Mouse (Mus musculus) limb, embryonic 12.5 days (tissue): ENCODE data around the gene Cct6b. TPM values are rescaled to one million over a fixed set of nuclear protein-coding genes. Genes with fewer than 3 reads are reported as not detected.
A peak's percentile ranks its signal among the peaks of the same experiment; 100 is the strongest.

Experiments
- ATAC-seq: fragments of 200-750 bp; cut with Nextera tagmentation; 2 replicates; pipeline ENCODE4 v1.8.0; 2017; ENCODE audit warnings: low read depth, moderate TSS enrichment; ENCODE audit not compliant: insufficient number of reproducible peaks, insufficient read depth, low FRiP score, low TSS enrichment
- H3K27ac ChIP-seq: fragments of 300-500 bp; sonication (generic); 2 replicates; pipeline ENCODE4 v1.5.1; 2016; ENCODE audit warnings: mild to moderate bottlenecking, moderate library complexity
- H3K27me3 ChIP-seq: fragments of 300-500 bp; sonication (generic); 2 replicates; pipeline ENCODE4 v1.6.1; 2016; ENCODE audit warnings: mild to moderate bottlenecking, moderate library complexity
- H3K36me3 ChIP-seq: fragments of 300-500 bp; sonication (generic); 2 replicates; pipeline ENCODE4 v1.6.1; 2016; ENCODE audit warnings: mild to moderate bottlenecking, moderate library complexity
- H3K4me1 ChIP-seq: fragments of 300-500 bp; sonication (generic); replicated peaks from 2 replicates; pipeline ENCODE4 v1.6.1; 2016
- H3K4me2 ChIP-seq: fragments of 300-500 bp; sonication (generic); 2 replicates; pipeline ENCODE4 v1.6.1; 2016; ENCODE audit warnings: mild to moderate bottlenecking, moderate library complexity
- H3K4me3 ChIP-seq: fragments of 300-500 bp; sonication (generic); replicated peaks from 2 replicates; pipeline ENCODE4 v1.5.1; 2016; ENCODE audit warnings: mild to moderate bottlenecking
- H3K9ac ChIP-seq: fragments of 300-500 bp; sonication (generic); replicated peaks from 2 replicates; pipeline ENCODE4 v1.6.1; 2016; ENCODE audit warnings: mild to moderate bottlenecking, moderate library complexity
- H3K9me3 ChIP-seq: fragments of 300-500 bp; sonication (generic); 2 replicates; pipeline ENCODE4 v1.6.1; 2016; ENCODE audit warnings: mild to moderate bottlenecking, moderate library complexity
- WGBS: fragments of 180-500 bp; shearing (Covaris S2); methylation state at CpG from one replicate; pipeline ENCODE4 v1.1.7; 2016; 5-methylcytosine and 5-hydroxymethylcytosine counted together
- polyA plus RNA-seq: library from polyadenylated mRNA; unstranded; fragments of >200 nt; fragmentation: Nextera tagmentation; extraction: Ambion mirVana; gene quantifications from 2 replicates; pipeline ENCODE4 v1.2.1, GENCODE M21; 2016

Cct6b gene
- polyA plus RNA-seq: 0.35 and 0.53 TPM in 2 replicates

DNA sequence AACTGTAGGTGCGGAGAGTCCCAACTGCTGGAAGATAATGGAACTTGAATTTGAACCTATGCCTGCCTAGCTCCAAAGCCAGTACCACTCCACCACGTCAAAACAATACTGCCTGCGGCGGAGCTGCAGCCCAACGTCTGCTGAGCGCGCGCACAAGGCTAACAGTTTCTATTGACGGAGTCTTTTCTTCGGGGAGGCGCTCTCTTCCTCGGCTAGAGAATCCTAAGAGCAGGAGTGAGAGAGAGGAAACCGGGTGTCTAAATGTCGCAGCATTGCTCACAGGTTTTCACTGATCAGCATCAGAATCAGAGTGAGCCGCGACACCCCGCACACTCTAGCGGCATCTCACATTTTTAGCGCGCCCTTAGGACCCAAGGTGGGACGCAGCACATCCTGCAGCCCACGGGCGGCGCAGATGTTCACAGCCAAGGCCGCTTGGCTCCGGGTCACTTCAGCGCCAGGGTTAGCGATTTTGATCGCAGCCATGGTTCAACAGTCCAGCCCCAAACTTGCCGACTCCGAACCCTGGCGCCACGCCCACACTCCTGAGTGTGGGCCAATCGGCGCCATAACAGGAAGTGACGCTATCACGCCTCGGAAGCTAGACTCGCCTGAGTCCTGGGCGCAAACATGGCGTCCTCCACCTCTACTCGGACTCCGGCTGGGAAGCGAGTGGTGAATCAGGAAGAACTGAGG, at the start of gene Cct6b, which contains the start of gene Zfp830:
Gene Cct6b (minus strand): TSS at position 580 of the 696 bp plus-strand sequence.
Gene Zfp830 (plus strand): TSS at position 604 of the 696 bp plus-strand sequence.
- peak within 1 kb of the TSS; percentile 95 for H3K27ac ChIP-seq
- peaks cover 7% of the 10 kb centered on the region; the same call in 1 of the 2 replicates for H3K36me3 ChIP-seq
- H3K4me2 ChIP-seq: peak within 1 kb of the TSS; percentile 90
- under 1% methylated on average over 44 of the region's 44 CpGs for WGBS
- H3K27me3 ChIP-seq: no peaks in the 10 kb centered on the region
- peaks cover 4% of the 10 kb centered on the region; the same call in 1 of the 2 replicates for H3K9me3 ChIP-seq
- peaks cover 21% of the 10 kb centered on the region for H3K4me1 ChIP-seq
- H3K4me3 ChIP-seq: peak within 1 kb of the TSS; percentile 94
- ATAC-seq: peak; percentile 99
- H3K9ac ChIP-seq: peak within 1 kb of the TSS; percentile 92

DNA sequence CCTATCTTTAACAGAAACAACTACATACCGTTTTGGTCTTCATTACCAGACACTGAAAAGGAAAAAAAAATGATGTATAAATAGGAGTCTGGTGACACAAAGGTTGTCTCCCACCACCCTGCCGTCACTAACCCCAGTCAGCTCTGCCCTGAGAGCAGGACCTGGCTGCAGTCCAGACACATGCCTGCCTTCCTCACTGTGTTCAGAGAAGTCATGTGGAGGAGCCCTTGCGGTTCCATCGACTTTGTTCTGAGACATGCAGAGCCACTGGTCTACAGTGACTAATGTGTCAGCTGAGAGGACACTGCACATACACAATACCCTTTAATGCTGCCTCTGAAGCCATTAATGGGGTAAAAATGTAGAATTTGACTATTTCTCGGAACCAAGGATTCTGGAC, 44.4 kb upstream of the Cct6b start:
- Histone ChIP-seq H3K9me3 (no peaks in the 10 kb centered on the region), H3K27ac (no peak overlapping the region), H3K27me3 (no peaks in the 10 kb centered on the region), H3K4me1 (no peaks in the 10 kb centered on the region), H3K4me2 (no peak overlapping the region), H3K9ac (no peak overlapping the region), H3K36me3 (peaks cover 29% of the 10 kb centered on the region), H3K4me3 (no peak overlapping the region)
- no peak for ATAC-seq
- WGBS: 93% methylated on average over 5 of the region's 5 CpGs

DNA sequence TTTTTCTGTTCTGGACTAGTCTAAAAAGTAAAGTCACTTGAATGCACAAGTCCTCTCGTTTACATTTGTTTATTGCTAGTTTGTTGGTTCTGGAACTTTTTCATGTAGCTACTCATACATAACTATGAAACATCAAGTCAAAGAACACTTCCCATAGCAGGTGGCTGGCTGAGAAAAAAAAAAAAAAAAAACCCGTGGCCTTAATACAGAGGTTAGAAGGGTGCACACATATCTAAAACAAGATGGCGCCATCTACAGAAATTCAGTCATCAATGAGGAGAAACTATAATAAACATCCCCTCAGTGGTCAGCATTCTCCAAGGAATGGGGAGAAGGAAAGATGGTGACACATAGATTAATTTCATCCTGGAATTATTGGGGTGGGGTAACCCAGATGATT, 43.2 kb upstream of the Cct6b start:
- no peak for ATAC-seq
- no peak overlapping the region for H3K4me2 ChIP-seq
- H3K4me1 ChIP-seq: no peaks in the 10 kb centered on the region
- H3K4me3 ChIP-seq: no peak overlapping the region
- peaks cover 40% of the 10 kb centered on the region for H3K36me3 ChIP-seq
- whole genome bisulfite sequencing: 86% methylated on average over 3 of the region's 3 CpGs
- H3K9me3 ChIP-seq: no peaks in the 10 kb centered on the region
- no peaks in the 10 kb centered on the region for H3K27me3 ChIP-seq
- H3K27ac ChIP-seq: no peak overlapping the region
- no peak overlapping the region for H3K9ac ChIP-seq

DNA sequence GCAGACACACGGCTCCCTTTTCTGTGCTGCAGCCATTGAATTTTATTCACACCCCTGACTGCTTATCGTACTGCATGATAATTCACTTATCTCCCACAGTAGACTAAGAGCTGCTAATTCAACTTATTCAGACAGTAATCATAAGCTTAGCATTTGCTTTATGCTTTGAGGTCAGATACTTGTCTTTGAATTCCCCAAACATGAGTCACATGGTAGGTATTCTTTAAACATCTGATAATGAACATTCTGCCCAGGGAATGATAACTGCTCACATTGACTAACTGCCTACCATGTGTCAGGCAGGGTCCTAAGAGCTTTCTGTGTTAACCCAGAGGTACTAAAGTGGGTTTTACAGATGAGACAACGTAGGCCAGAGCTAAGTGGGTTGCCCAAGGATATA, 42.5 kb upstream of the Cct6b start:
- Histone ChIP-seq H3K4me1 (no peaks in the 10 kb centered on the region), H3K36me3 (peaks cover 45% of the 10 kb centered on the region), H3K27ac (no peak overlapping the region), H3K4me3 (no peak overlapping the region), H3K27me3 (no peaks in the 10 kb centered on the region), H3K9ac (no peak overlapping the region), H3K9me3 (no peaks in the 10 kb centered on the region), H3K4me2 (no peak overlapping the region)
- WGBS: 90% methylated on average over 3 of the region's 3 CpGs
- ATAC-seq: no peak

DNA sequence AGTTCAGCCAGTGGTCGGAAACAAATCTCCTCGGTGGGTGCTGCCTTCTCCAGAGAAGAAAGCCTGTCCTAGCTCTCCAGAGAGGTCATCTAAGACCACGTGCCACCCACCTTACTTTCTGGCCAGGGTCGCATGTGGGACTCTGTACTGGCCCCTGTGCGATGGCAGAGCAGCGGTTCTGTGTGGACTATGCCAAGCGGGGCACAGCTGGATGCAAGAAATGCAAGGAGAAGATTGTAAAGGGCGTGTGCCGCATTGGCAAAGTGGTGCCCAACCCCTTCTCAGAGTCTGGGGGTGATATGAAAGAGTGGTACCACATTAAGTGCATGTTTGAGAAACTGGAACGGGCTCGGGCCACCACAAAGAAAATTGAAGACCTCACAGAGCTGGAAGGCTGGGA, 19.3 kb upstream of the Cct6b start:
- H3K4me1 ChIP-seq: peaks cover 17% of the 10 kb centered on the region
- no peaks in the 10 kb centered on the region for H3K27me3 ChIP-seq
- no peak overlapping the region for H3K27ac ChIP-seq
- H3K4me3 ChIP-seq: no peak overlapping the region
- no peak for ATAC-seq
- no peak overlapping the region; the same call in 1 of the 2 replicates for H3K9ac ChIP-seq
- H3K4me2 ChIP-seq: no peak overlapping the region
- peaks cover 53% of the 10 kb centered on the region for H3K36me3 ChIP-seq
- WGBS: 90% methylated on average over 11 of the region's 11 CpGs
- no peaks in the 10 kb centered on the region for H3K9me3 ChIP-seq

DNA sequence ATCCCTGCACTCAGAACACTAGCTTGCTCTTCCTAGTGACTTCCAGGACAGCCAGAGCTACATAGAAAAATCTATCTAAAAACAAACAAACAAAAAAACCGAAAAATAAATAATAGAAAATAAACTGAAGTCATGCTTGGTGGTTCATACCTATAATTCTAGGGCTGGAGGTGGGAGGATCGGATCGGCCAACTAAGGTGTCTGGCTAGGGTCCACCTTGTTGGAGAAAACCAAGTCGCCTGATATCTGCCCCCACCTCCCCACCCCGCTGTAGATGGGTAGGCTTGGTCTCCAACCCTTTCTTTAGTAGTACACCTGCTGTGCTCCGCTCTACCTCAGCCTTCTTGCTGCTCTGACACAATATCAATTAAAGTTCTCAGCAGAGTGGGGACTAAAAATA, 18.1 kb upstream of the Cct6b start:
- peak overlapping the region; percentile 89 for H3K4me3 ChIP-seq
- no peaks in the 10 kb centered on the region for H3K27me3 ChIP-seq
- H3K9me3 ChIP-seq: no peaks in the 10 kb centered on the region
- ATAC-seq: no peak
- peak overlapping the region; percentile 55 for H3K4me2 ChIP-seq
- H3K4me1 ChIP-seq: peaks cover 17% of the 10 kb centered on the region
- H3K36me3 ChIP-seq: peaks cover 41% of the 10 kb centered on the region
- 45% methylated on average over 6 of the region's 6 CpGs for WGBS
- 0 out of 2 replicates have a peak overlapping the region, but pooled peaks have one; percentile 98 for H3K27ac ChIP-seq
- H3K9ac ChIP-seq: peak overlapping the region; percentile 96

DNA sequence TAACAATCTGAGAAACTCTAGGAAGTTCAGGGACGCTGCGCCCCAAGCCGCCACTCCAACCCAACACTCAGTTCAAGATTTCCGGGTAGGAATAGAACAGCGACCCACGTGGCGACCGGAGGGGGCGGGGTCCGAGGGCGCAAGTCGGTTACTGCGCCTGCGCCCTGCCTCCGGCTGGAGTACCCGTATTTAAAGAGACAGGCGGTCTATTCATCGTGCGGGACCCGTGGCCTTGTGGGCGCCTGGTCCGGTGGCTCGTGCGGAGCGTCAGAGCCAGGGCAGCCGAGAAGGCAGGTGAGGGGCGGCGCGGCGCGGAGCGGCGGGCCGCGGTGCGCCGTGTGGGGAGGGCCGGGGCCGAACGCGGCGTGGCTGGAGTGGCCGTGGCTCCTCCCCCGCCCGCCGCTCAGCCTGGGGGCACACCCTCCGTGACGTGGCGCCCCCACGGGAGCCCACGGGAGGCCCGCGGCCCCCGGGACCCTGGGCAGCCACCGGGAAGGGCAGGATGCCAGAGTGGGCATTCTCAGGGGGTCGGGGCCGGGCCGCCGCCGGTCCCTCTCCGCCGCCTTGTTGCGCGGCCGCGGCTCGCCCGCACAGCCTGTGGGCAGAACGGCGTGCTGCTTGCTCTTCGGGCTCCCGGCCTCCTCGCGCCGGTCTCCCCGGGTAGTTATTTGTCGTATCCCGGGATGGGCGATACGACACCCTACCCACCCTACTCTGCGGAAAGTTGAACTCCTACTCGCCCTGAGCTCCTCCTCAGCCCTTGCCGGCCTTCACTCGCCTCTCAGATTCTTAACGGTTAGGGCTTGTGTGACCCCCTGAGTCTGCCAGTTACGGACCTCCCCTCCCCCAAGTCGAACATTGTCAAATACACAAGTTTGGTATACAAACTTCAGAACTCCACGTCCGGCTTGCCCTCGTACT, 17.1 kb upstream of the Cct6b start, which contains the start of gene Lig3:
Gene Lig3 (plus strand): TSS at position 126 of the 921 bp plus-strand sequence.
- Histone ChIP-seq H3K36me3 (peaks cover 31% of the 10 kb centered on the region), H3K27ac (peak within 1 kb of the TSS; percentile 98), H3K4me3 (peak within 1 kb of the TSS; percentile 89), H3K9me3 (no peaks in the 10 kb centered on the region), H3K27me3 (no peaks in the 10 kb centered on the region), H3K4me1 (peaks cover 17% of the 10 kb centered on the region), H3K9ac (peak within 1 kb of the TSS; percentile 96), H3K4me2 (peak within 1 kb of the TSS; percentile 55)
- ATAC-seq: peak; percentile 93
- WGBS: under 1% methylated on average over 74 of the region's 90 CpGs

DNA sequence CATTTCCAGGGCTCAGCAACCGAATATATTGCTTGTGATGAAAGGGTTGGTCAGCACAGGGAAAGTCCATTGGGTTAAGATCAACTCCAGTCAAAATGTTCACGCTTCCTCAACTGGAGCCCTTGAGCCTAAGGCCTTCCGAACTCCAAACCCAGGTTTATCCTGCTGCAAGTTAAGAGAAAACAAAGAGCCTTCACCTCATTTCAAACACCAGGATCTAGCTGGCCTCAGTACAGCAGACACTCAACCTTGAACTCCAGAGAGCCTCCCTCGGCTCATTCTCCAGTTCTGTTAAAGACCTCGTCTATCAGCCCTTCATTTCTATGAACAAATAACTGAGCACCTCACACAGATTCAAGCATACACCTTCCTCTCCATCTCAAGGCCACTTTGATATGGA, 16.0 kb upstream of the Cct6b start:
- H3K4me2 ChIP-seq: peak overlapping the region; percentile 55
- H3K27me3 ChIP-seq: no peaks in the 10 kb centered on the region
- no peak overlapping the region for H3K27ac ChIP-seq
- H3K4me1 ChIP-seq: peaks cover 17% of the 10 kb centered on the region
- no peak for ATAC-seq
- peak overlapping the region; percentile 89 for H3K4me3 ChIP-seq
- WGBS: 58% methylated on average over 5 of the region's 5 CpGs
- H3K36me3 ChIP-seq: peaks cover 20% of the 10 kb centered on the region
- H3K9me3 ChIP-seq: no peaks in the 10 kb centered on the region
- peak overlapping the region; percentile 96 for H3K9ac ChIP-seq

DNA sequence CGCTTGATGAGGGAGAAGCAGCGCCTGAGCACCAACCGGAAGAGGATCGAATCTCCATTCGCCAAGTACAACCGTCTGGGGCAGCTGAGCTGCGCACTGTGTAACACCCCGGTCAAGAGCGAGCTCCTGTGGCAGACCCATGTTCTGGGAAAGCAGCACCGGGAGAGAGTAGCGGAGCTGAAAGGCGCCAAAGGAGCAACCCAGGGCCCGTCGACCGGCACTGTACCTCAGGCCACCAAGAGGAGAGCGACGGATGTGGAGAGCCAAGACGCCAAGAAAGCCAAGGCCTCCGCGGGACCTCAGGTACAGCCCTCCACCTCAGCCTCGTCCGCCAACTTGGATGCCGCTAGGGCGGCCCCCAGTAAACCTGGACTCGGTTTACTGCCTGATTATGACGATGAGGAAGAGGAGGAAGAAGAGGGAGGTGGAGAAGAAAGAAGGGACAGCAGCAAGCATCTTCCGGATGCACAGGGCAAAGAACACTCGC, 360 bp upstream of the Cct6b start:
- WGBS: 1% methylated on average over 28 of the region's 28 CpGs
- Histone ChIP-seq H3K27me3 (no peaks in the 10 kb centered on the region), H3K4me2 (peak overlapping the region; percentile 90), H3K4me3 (peak overlapping the region; percentile 94), H3K9ac (peak overlapping the region; percentile 92), H3K4me1 (peaks cover 21% of the 10 kb centered on the region), H3K9me3 (peaks cover 4% of the 10 kb centered on the region; the same call in 1 of the 2 replicates), H3K27ac (peak overlapping the region; percentile 95), H3K36me3 (peaks cover 11% of the 10 kb centered on the region; the same call in 1 of the 2 replicates)
- ATAC-seq: peak; percentile 84

DNA sequence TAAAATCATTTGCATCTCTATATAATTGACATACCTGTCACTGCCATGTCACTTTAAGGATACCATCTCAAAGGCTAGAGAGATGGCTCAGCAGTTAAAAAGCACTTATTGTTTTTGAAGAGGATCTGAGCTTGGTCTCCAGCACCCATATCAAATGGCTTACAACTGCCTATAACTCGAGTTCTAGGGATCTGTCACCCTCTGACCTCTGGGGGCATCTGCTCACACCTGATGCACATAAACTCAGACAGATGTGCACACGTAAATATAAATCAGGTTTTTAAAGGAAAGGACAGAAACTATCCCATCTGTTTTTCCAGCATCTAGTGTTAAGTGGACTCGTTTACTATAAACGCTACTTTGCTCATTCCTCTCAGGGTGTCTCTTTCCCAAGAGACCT, 860 bp downstream of the Cct6b start:
- peak overlapping the region; percentile 90 for H3K4me2 ChIP-seq
- H3K27me3 ChIP-seq: no peaks in the 10 kb centered on the region
- peak overlapping the region; percentile 95 for H3K27ac ChIP-seq
- H3K4me1 ChIP-seq: peaks cover 21% of the 10 kb centered on the region
- peaks cover 4% of the 10 kb centered on the region; the same call in 1 of the 2 replicates for H3K9me3 ChIP-seq
- H3K9ac ChIP-seq: peak overlapping the region; percentile 65; the same call in 1 of the 2 replicates
- WGBS: 9% methylated on average over 4 of the region's 4 CpGs
- peak overlapping the region; percentile 94 for H3K4me3 ChIP-seq
- no peak for ATAC-seq
- peaks cover under 1% of the 10 kb centered on the region; the same call in 1 of the 2 replicates for H3K36me3 ChIP-seq
